Mouse (Mus musculus) left cerebral cortex, adult 9 months (tissue): ENCODE measurements around the gene Klhl2.

Experiments
- DNase-seq, 2 experiments: peaks; one replicate each; pipeline ENCODE4 v3.0.0; 2022; ENCODE audit warnings: low spot score in 2 of 2

Klhl2 gene

GRCm38 (mm10) chr8:64849897-64850541 is at the start of gene Klhl2:
Gene Klhl2, minus strand, starts transcription at chr8:64850017.
- DNase-seq, result peak in 1 of 2 experiments; percentile 65

- DNase-seq, result no peak
Measured at GRCm38 (mm10) chr8:64898710-64899109, 48.9 kb upstream of the Klhl2 start.

GRCm38 (mm10) chr8:64896731-64897130 is 46.9 kb upstream of the Klhl2 start:
- no peak for DNase-seq

- DNase-seq, result no peak
Measured at GRCm38 (mm10) chr8:64880619-64881200, 30.9 kb upstream of the Klhl2 start.

GRCm38 (mm10) chr8:64877630-64878312 is 28.0 kb upstream of the Klhl2 start:
- DNase-seq, result no peak

GRCm38 (mm10) chr8:64871469-64872165 is 21.8 kb upstream of the Klhl2 start:
- peak; percentile 74 to 79 for DNase-seq

- DNase-seq, result no peak
Measured at GRCm38 (mm10) chr8:64870218-64870617, 20.4 kb upstream of the Klhl2 start.

GRCm38 (mm10) chr8:64849091-64849896 is 523 bp downstream of the Klhl2 start:
- DNase-seq, result no peak

GRCm38 (mm10) chr8:64848245-64848785 is 1.5 kb downstream of the Klhl2 start:
- no peak for DNase-seq

- DNase-seq, result no peak
Measured at GRCm38 (mm10) chr8:64847650-64848049, 2.2 kb downstream of the Klhl2 start.

GRCm38 (mm10) chr8:64847241-64847640 is 2.6 kb downstream of the Klhl2 start:
- DNase-seq, result no peak

GRCm38 (mm10) chr8:64845314-64845713 is 4.5 kb downstream of the Klhl2 start:
- no peak for DNase-seq

- no peak for DNase-seq
Measured at GRCm38 (mm10) chr8:64844043-64844481, 5.8 kb downstream of the Klhl2 start.

GRCm38 (mm10) chr8:64843168-64843567 is 6.6 kb downstream of the Klhl2 start:
- peak in 1 of 2 experiments; percentile 63 for DNase-seq

- DNase-seq, result peak in 1 of 2 experiments; percentile 58
Measured at GRCm38 (mm10) chr8:64841747-64842406, 7.9 kb downstream of the Klhl2 start.

GRCm38 (mm10) chr8:64839628-64840027 is 10.2 kb downstream of the Klhl2 start:
- DNase-seq, result no peak

GRCm38 (mm10) chr8:64835475-64836122 is 14.2 kb downstream of the Klhl2 start:
- DNase-seq, result no peak

GRCm38 (mm10) chr8:64834071-64834877 is 15.5 kb downstream of the Klhl2 start:
- no peak for DNase-seq

- no peak for DNase-seq
Measured at GRCm38 (mm10) chr8:64832581-64833135, 17.2 kb downstream of the Klhl2 start.
